In the genomic region with DNA sequence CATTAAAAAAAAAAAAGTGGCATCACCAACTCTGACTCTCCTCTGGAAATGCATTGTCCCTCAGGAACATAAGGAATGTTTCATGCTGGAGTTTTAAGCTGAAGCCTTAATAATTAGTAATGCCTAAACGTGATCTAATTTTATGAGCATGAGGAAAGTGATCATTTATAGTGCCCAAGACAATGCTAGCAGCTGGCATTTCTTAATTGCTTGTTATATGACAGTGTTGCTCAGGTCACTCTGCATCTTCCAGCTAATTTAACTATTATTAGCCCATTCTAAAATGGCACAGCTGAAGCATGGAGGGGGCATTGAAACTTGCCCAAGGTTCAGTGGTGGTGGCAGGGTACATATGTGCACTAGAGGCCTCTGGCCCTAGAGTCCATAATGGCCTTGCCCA, we compare ENCODE assay signal across 15 mouse cellular contexts.
"Had no signal": no experiment of that assay in that cellular context is flagged by ENCODE, and none has a peak within 500 bp of the region (broad histone marks: within the 10 kb centered on the region; RNA-seq: fewer than 3 reads in every experiment).

No protein-coding gene starts in this region.

- H3K4me3 ChIP-seq: kidney, embryonic 15.5 days; limb, embryonic 13.5 days; midbrain, embryonic 10.5 days; midbrain, embryonic 15.5 days had no signal

- H3K27me3 ChIP-seq: kidney, embryonic 15.5 days; limb, embryonic 13.5 days; midbrain, embryonic 15.5 days had no signal

- H3K36me3 ChIP-seq: kidney, embryonic 15.5 days; limb, embryonic 13.5 days; midbrain, embryonic 10.5 days; midbrain, embryonic 15.5 days had no signal

- ATAC-seq: lung, postnatal 0 days; midbrain, embryonic 15.5 days had no signal

- H3K27ac ChIP-seq: kidney, embryonic 15.5 days; limb, embryonic 13.5 days; liver, embryonic 14.5 days; midbrain, embryonic 10.5 days; midbrain, embryonic 15.5 days had no signal

- H3K4me2 ChIP-seq: kidney, embryonic 15.5 days; limb, embryonic 13.5 days; midbrain, embryonic 15.5 days had no signal

- H3K9ac ChIP-seq: kidney, embryonic 15.5 days; limb, embryonic 13.5 days; liver, embryonic 14.5 days; midbrain, embryonic 15.5 days had no signal

- DNase-seq: kidney, adult 2 months; kidney, postnatal 14 days; left cerebral cortex, postnatal 4 days; lung, adult 2 months; lung, postnatal 36 days; right cerebral cortex, postnatal 4 days; spleen, adult 18-20 months; thymus, adult 18-20 months; thymus, postnatal 14 days had no signal

- H3K9me3 ChIP-seq: kidney, embryonic 15.5 days; limb, embryonic 13.5 days; midbrain, embryonic 10.5 days; midbrain, embryonic 15.5 days had no signal
